Mouse (Mus musculus) adrenal gland (tissue): ENCODE measurements around the gene Mrps9.

Experiments
- intact Hi-C: fragments of 180-260 bp; cut with DNase I; formaldehyde crosslinking; loops from one replicate; pipeline ENCODE4 v1.15.1; 2025

Mrps9 gene

GRCm38 (mm10) chr1:42905148-42905547, 54.1 kb downstream of the Mrps9 start:
- intact Hi-C loops = no loop called here

GRCm38 (mm10) chr1:42906696-42907095, 55.7 kb downstream of the Mrps9 start:
- intact Hi-C loops = no loop called here

GRCm38 (mm10) chr1:42907153-42907552, 56.1 kb downstream of the Mrps9 start:
- intact Hi-C loops = no loop called here

- intact Hi-C loops = loop anchor here (2.0 to 5.0 kb wide), 2 partner anchors 152 to 187 kb away; no protein-coding TSS in a partner anchor
Observed at GRCm38 (mm10) chr1:42915062-42915461, 64.0 kb downstream of the Mrps9 start.

GRCm38 (mm10) chr1:42916719-42917118, 65.7 kb downstream of the Mrps9 start:
- intact Hi-C loops = loop anchor here (5.0 kb wide), 1 partner anchor 186 kb away; no protein-coding TSS in a partner anchor

- intact Hi-C loops = loop anchor here (5.0 kb wide), 1 partner anchor 184 kb away; no protein-coding TSS in a partner anchor
Observed at GRCm38 (mm10) chr1:42917908-42918307, 66.9 kb downstream of the Mrps9 start.

- intact Hi-C loops = no loop called here
Observed at GRCm38 (mm10) chr1:42923924-42924323, 72.9 kb downstream of the Mrps9 start.

- intact Hi-C loops = loop anchor here (10.0 kb wide), 1 partner anchor 331 kb away; no protein-coding TSS in a partner anchor
Observed at GRCm38 (mm10) chr1:42933613-42934012, 82.6 kb downstream of the Mrps9 start.

- intact Hi-C loops = no loop called here
Observed at GRCm38 (mm10) chr1:42948486-42948885, 97.5 kb downstream of the Mrps9 start.

- intact Hi-C loops = no loop called here
Observed at GRCm38 (mm10) chr1:42952734-42953481, 101.9 kb downstream of the Mrps9 start, which contains the start of gene Gpr45. Gene Gpr45 (plus strand): TSS chr1:42952872.

GRCm38 (mm10) chr1:42953482-42953822, 102.4 kb downstream of the Mrps9 start:
- intact Hi-C loops = no loop called here
